8 mouse cellular contexts compared by ENCODE assay signal in the genomic region with DNA sequence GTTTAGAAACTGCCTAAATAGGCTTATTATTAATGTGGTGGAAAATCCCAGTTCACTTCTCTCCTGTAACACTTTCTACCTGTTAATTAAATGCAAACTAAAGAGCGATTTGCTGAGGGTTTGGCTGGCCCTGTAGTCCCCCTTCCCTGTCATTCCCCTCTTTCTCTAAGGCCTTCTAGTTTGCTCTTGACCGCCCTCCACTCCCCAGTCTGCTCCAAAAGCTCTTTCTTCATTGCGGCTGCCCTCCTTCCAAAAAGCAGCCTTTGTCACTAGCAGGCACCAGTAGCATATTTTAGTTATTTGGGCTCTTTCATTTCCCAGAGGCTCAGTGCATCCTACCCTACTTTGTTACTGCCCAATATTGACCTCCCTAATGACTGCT. TPM values are rescaled to one million over a fixed set of nuclear protein-coding genes. Genes with fewer than 3 reads are reported as not detected.
DNase-seq lines count a peak whose midpoint lies in the region; ATAC-seq and TF ChIP-seq lines count a peak whose summit lies in the region.

No protein-coding gene starts in this region.

- peaks cover 14% of the 10 kb centered on the region for H3K36me3 ChIP-seq in heart, embryonic 13.5 days
- no peaks in the 10 kb centered on the region for H3K36me3 ChIP-seq in hindbrain, embryonic 12.5 days
- H3K36me3 ChIP-seq in midbrain, embryonic 10.5 days = no peaks in the 10 kb centered on the region

- H3K9me3 ChIP-seq in heart, embryonic 13.5 days = no peaks in the 10 kb centered on the region
- H3K9me3 ChIP-seq in hindbrain, embryonic 12.5 days (replicated peaks) = no peaks in the 10 kb centered on the region
- H3K9me3 ChIP-seq in midbrain, embryonic 10.5 days (replicated peaks) = no peaks in the 10 kb centered on the region

- H3K9ac ChIP-seq in heart, embryonic 13.5 days = 0 out of 2 replicates have a peak overlapping the region, but pooled peaks have one; percentile 33
- H3K9ac ChIP-seq in hindbrain, embryonic 12.5 days = no peak overlapping the region

- intact Hi-C loops in heart, postnatal 14 days (cut with DNase I) = loop anchor here (10.0 kb wide), 2 partner anchors 52 to 88 kb away; no protein-coding TSS in a partner anchor

- H3K27me3 ChIP-seq in heart, embryonic 13.5 days (replicated peaks) = no peaks in the 10 kb centered on the region
- H3K27me3 ChIP-seq in Patski = no peaks in the 10 kb centered on the region
- H3K27me3 ChIP-seq in hindbrain, embryonic 12.5 days = no peaks in the 10 kb centered on the region
- peaks cover 27% of the 10 kb centered on the region for H3K27me3 ChIP-seq in midbrain, embryonic 10.5 days (ENCODE audit: low read depth, poor library complexity, severe bottlenecking)

- CTCF ChIA-PET in Patski (lab: Charles Lee) = no interaction called here

- POLR2A ChIA-PET in Patski (lab: Charles Lee) = no interaction called here

- no peak for DNase-seq in heart, postnatal 14 days
- DNase-seq in Patski (ENCODE audit: low read depth, low spot score) = no peak
- DNase-seq in midbrain, embryonic 10.5 days (ENCODE audit: low spot score) = no peak
- DNase-seq in cerebellum, postnatal 36 days = no peak
- DNase-seq in right cerebral cortex, postnatal 4 days = no peak

- WGBS in heart, embryonic 13.5 days = 20% methylated on average over 3 of the region's 3 CpGs
- WGBS in hindbrain, embryonic 12.5 days = 40% methylated on average over 3 of the region's 3 CpGs
- WGBS in midbrain, embryonic 10.5 days = 43% methylated on average over 3 of the region's 3 CpGs

- ATAC-seq in heart, embryonic 13.5 days (ENCODE audit: extremely low read depth, insufficient number of reproducible peaks, low FRiP score, low TSS enrichment) = no peak
- peak; percentile 0 for ATAC-seq in Patski
- 0 out of 2 replicates have a peak, but pooled peaks have one; percentile 9 for ATAC-seq in hindbrain, embryonic 12.5 days (ENCODE audit: low FRiP score)
- no peak; the same call in 1 of the 2 replicates for ATAC-seq in cerebellum, adult (ENCODE audit: insufficient number of reproducible peaks, low FRiP score, low TSS enrichment)

- peak overlapping the region; percentile 64 for H3K4me3 ChIP-seq in heart, embryonic 13.5 days
- H3K4me3 ChIP-seq in hindbrain, embryonic 12.5 days = no peak overlapping the region
- H3K4me3 ChIP-seq in midbrain, embryonic 10.5 days = peak overlapping the region; percentile 67

- H3K4me1 ChIP-seq in heart, embryonic 13.5 days = peaks cover 15% of the 10 kb centered on the region; the same call in 1 of the 2 replicates
- peaks cover 7% of the 10 kb centered on the region; the same call in 1 of the 2 replicates for H3K4me1 ChIP-seq in hindbrain, embryonic 12.5 days
- peaks cover 11% of the 10 kb centered on the region for H3K4me1 ChIP-seq in midbrain, embryonic 10.5 days

- in situ Hi-C loops in Patski (cut with MboI; ENCODE audit: low pct_unique_long_range_greater_than_20kb) = no loop called here

- no peak for TF ChIP-seq CTCF in Patski (IDR thresholded peaks at IDR 0.05)

- peak overlapping the region; percentile 82 for H3K4me2 ChIP-seq in heart, embryonic 13.5 days
- H3K4me2 ChIP-seq in hindbrain, embryonic 12.5 days (replicated peaks) = peak overlapping the region; percentile 99

- H3K27ac ChIP-seq in heart, embryonic 13.5 days (replicated peaks) = peak overlapping the region; percentile 93
- H3K27ac ChIP-seq in hindbrain, embryonic 12.5 days = no peak overlapping the region
- H3K27ac ChIP-seq in midbrain, embryonic 10.5 days (replicated peaks) = no peak overlapping the region

RNA-seq across cellular contexts. Expression of a gene that starts 0.7 kb away (rescaled TPM):
- 20.4 and 22.4 TPM in 2 replicates for polyA plus RNA-seq in heart, embryonic 13.5 days (2015; fragmentation: Nextera tagmentation; extraction: Ambion mirVana)
- 1,000 to 10,000 TPM in 1 of 2 experiments, 100 to 1,000 TPM in 1; 588 to 1,036 TPM for total RNA-seq in heart, postnatal 14 days (2021)
- 6.0 TPM for polyA plus RNA-seq in Patski (2021)
- polyA plus RNA-seq in hindbrain, embryonic 12.5 days (2016; fragmentation: Nextera tagmentation; extraction: Ambion mirVana) = 1.4 and 1.6 TPM in 2 replicates
- polyA plus RNA-seq in midbrain, embryonic 10.5 days (2016; fragmentation: Nextera tagmentation; extraction: Ambion mirVana) = 0.23 and 0.83 TPM in 2 replicates

Comparison
In these comparisons a context has a peak if more than half of its experiments do, and no peak if none do; other contexts are left out.
1. ATAC-seq: peak in Patski (single experiment) and hindbrain, embryonic 12.5 days (single experiment); none in heart, embryonic 13.5 days (single experiment) and cerebellum, adult (single experiment).